Mouse (Mus musculus) embryo, embryonic 11 days (tissue): ENCODE data around the gene Cfap97d1.

Experiments used
- DNase-seq: peaks from one replicate; pipeline ENCODE4 v3.0.0-alpha.2; 2015

The Cfap97d1 gene

GRCm38 (mm10) chr11:101984054-101985025, at the start of gene Cfap97d1:
Cfap97d1 (plus strand) TSS chr11:101984279.
- peak; percentile 96 for DNase-seq

DNA sequence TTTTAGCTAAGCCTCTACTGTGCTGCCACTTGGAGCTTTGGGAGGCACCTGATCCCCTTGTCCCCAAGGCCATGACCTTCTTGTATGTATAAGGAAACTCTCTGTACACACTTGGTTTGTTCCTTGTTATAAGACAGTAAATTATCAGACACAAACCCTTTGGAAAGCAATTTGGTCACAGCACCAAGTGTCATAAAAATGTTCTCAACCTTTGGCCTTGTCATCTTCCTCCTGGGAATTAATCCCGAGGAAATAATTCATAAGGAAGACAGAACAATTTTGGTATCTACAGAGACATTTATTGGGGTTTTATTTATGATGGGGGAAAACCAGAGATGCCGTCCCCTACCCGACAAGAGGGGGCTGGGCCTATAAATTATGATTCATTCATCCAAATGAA, 48.3 kb upstream of the Cfap97d1 start:
- DNase-seq: no peak

- peak; percentile 38 for DNase-seq
These were observed 47.7 kb upstream of the Cfap97d1 start for GRCm38 (mm10) chr11:101936421-101936820.

- DNase-seq: peak; percentile 73
These were observed 47.0 kb upstream of the Cfap97d1 start for GRCm38 (mm10) chr11:101937108-101937507.

DNA sequence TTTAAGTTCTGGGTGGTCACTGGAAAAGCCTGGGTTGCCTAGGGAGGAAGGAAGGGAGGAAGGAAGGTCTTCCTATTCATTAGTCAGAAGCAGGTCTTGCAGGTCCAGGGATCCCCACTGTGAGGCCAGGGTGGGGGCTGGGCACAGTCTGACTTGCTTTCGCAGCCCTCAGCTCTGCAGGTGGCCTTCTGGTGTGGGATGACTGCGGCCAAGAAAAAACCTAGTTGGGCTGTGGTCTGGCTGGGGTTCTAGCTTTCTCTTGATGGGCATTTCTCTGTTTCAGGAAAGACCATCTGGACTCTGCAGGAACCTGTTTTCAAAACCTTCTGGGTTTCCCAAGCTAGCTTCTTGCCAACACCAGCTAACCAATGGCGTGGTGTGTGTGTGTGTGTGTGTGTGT, 41.0 kb upstream of the Cfap97d1 start:
- DNase-seq: no peak

GRCm38 (mm10) chr11:101946525-101946924, 37.6 kb upstream of the Cfap97d1 start:
- peak; percentile 74 for DNase-seq

DNA sequence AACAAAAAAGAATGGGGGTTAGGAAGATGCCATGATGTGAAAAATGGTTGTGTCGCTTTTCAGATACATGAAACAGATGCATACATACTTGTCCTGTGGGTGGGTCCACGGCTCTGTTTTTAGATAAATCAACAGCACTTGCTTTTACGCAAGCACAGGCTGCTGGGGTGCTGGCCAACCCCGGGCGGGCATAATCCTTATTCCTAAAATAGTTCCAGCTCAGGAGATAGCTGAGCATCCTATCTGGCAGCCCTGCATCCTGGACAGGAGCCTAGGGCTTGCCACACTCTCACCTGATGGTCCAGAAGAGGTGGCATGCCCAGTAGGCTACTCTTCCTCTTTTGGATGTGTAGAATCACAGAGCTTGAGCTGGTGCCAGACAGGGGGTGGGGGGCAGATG, 34.1 kb upstream of the Cfap97d1 start:
- no peak for DNase-seq

- DNase-seq: peak; percentile 63
These were observed 31.3 kb upstream of the Cfap97d1 start for GRCm38 (mm10) chr11:101952541-101953341.

GRCm38 (mm10) chr11:101953441-101953840, 30.6 kb upstream of the Cfap97d1 start:
- DNase-seq: no peak

- DNase-seq: no peak
These were observed 26.6 kb upstream of the Cfap97d1 start for GRCm38 (mm10) chr11:101957476-101957875.

DNA sequence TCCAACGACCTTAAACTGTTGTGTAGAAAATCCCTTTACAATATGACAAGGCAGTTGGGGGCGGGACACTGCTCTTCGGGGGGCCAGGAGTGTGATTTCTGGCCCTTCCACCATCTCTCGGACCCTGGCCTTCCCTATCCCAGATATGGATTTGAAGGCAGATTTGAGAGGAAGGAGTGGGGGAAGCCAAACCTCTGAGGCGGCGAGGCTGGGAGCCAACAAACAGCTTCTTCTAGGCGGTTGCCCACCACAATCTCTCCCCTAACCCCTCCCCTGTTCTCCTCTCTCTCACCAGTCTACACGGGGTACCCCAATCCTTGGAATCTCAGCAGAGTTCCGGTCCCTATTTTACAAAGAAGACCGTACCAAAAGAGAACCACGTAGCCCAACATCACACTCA, 21.0 kb upstream of the Cfap97d1 start:
- DNase-seq: no peak

DNA sequence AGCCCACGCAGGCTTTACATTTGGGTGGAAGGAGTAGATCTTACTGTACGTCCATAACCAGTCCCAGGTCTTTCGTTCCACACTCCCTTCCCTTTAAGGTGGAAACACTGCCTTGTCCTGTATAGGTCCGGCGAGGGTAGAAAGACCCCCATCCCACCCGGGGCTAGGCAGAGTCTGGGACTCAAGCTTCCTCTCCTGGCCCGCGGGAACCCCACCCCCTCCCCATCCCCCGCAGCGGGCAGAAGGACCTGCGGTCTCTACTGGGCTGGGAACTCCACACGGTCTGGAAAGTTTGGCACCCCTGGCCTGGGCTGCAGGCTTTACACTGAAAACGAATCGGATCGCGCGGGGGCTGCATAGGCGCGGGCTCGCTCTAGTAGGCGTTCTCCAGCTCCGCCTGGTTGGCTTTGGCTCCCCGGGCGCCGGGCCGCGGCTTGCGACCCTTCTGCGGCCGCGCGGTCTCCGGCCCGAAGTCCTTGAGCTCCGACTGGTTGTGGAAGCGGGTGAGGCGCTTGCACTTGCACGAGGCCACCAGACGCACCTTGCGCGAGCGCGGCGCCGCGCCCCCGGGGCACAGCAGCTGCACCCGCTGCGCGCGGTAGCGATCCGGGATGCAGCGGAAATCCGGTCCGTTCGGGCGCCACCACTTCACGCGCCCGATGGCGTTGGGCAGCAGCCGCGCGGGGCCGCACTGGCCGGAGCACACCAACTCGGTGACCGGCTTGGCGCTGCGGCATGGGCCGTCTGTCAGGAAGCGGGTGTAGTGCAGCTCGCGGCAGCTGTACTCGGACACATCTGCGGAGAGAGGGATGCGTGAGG, 20.4 kb upstream of the Cfap97d1 start:
- peak; percentile 77 for DNase-seq

DNA sequence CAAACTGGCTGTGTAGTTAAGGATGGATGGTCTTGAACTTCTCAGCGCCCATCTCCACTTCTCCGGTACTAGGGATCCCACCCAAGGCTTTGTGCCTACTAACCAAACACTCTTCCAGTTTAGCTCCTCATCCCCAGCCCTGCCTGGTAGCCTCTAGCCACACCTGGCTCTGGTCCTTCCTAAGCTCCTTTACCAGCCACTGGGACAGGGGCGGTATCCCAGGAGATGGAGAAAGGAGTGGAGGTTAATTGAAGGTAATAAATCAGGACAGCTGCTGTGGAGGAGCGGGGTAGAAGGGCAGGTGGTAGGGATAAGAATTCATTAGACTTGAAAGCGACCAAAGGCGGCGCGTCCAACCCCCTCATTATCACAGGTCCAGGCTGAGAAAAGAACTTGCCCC, 19.4 kb upstream of the Cfap97d1 start:
- DNase-seq: no peak

GRCm38 (mm10) chr11:101965553-101965952, 18.5 kb upstream of the Cfap97d1 start:
- no peak for DNase-seq

DNA sequence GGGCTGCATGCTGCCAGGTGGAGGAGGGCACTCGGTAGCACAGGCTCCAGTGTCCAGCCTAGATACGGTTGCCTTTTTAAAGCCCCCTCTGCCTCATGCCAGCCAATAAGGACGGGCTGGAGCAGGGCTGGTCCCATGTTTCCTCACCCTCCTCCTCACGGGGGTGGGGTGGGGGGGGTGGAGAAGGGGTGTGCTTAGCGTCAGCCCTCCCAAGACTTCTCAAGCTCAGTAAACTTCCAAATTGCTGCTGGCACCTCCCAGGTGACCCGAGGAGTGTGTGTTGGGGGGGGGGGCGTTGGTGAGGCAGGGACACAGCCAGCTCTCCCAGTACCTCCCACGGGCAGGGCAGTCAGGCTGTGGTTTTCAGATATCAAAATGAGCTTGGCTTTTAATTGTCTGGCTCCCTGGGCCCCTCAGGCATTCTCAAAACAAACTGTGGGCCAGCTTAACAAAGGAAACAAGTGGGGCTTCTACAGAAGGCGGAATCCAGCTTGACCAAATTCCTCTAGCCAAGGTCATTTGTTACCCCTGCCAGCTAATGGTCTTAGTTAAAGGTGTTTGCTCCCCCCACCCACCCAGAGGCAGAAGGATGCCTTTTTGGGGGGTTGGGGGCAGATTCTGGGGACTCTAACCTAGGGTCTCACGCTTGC, 17.0 kb upstream of the Cfap97d1 start, which contains the start of gene Sost:
TSS of gene Sost (minus strand) at position 51 of the 650 bp plus-strand sequence.
- no peak for DNase-seq

DNA sequence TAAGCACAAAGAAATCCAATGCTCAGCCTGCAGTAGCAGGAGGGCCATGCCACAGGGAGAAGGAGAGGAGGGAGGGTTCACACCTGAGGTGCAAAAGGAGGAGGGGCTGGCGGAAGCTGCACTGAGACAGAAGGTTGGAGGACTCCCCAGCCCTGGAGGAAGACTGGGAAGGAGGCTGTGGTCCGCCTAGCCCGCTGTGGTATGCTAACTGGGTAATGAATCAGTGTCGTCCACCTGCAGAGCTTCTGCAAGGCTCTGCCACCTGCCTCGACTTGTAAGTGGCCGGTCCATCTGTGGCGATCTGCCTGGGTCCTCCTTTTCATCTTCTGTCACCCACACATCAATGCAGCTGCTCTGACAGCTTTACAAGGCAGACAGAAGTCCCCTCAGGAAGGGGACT, 15.8 kb upstream of the Cfap97d1 start:
- peak; percentile 39 for DNase-seq

DNA sequence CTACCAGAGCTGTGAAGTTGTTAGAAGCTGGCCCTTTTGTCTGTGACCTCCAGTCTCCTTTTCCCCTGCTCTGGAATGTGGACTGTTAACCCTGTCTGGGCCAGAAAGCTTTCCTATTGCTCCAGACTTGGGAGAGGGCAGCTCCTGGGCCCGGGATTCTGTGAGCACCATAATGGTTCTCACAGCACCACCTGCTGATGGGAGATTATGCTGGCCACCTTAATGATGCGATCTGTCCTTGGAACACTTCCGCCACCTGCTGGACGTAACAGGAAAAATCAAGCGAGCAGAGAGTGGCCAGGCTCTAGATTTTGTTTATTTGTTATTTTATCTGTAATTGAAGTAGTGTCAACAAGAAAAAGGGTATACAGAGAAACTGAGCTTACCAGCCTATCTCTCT, 15.3 kb upstream of the Cfap97d1 start:
- DNase-seq: peak; percentile 92

DNA sequence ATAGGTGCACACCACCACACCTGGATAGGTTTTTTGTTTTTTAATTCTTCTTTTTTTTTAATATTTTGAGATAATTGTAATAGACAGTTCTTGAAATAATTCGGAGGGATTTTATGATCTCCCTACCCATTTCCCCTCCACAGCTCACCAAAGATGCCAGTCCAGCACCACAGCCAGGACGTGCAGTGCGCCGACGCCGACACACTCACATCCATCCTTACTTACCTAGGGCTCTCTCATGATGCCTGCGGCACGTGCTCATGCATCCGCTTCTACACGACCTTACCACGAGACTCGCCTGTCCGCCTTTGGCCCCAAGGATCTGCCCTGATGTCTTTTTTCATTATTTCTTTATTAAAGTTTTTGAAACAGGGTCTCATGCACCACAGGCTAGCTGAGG, 14.2 kb upstream of the Cfap97d1 start:
- DNase-seq: no peak

DNA sequence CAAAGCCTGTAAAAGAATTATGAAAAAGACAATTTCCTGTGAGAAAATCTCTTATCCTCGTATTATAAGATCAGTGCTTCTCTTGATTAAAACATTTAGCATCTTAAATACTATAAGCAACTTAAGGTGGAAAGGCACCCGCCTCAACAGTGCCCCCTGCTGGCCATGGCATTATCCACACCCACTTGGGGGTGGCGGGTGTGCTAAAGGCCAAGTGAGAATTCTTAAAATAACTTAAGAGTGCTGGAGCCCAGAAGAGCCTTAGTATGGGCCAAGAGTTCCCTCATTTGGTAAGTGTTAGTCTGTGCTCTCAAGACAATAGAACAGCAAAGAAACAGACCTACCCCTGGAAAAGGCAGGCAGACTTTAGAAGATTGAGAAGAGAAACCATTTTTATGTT, 12.7 kb upstream of the Cfap97d1 start:
- DNase-seq: no peak

- DNase-seq: no peak
These were observed 12.0 kb upstream of the Cfap97d1 start for GRCm38 (mm10) chr11:101972097-101972496.

GRCm38 (mm10) chr11:101972651-101973050, 11.4 kb upstream of the Cfap97d1 start:
- DNase-seq: no peak

GRCm38 (mm10) chr11:101973496-101973895, 10.6 kb upstream of the Cfap97d1 start:
- no peak for DNase-seq
